Mouse (Mus musculus) midbrain, embryonic 13.5 days (tissue): Measurements from ENCODE around the gene Zfp626. TPM values are rescaled to one million over a fixed set of nuclear protein-coding genes. Genes with fewer than 3 reads are reported as not detected.
"Not testable (repeated sequence)": the region's sequence is repeated elsewhere in the genome, so short reads cannot be mapped to it uniquely, and the experiment has no call there.

Experiments used
- ATAC-seq: fragments of 200-750 bp; cut with Nextera tagmentation; 2 replicates; pipeline ENCODE4 v1.8.0; 2017; ENCODE audit warnings: mild to moderate bottlenecking, moderate TSS enrichment, moderate library complexity
- H3K27ac ChIP-seq: fragments of 300-500 bp; sonication (generic); 2 replicates; pipeline ENCODE4 v1.5.1; 2015; ENCODE audit warnings: inconsistent platforms, mild to moderate bottlenecking, moderate library complexity
- H3K27me3 ChIP-seq: fragments of 300-500 bp; sonication (generic); 2 replicates; pipeline ENCODE4 v1.6.1; 2015; ENCODE audit warnings: mild to moderate bottlenecking, inconsistent platforms
- H3K36me3 ChIP-seq: fragments of 300-500 bp; sonication (generic); 2 replicates; pipeline ENCODE4 v1.6.1; 2015; ENCODE audit warnings: mild to moderate bottlenecking, inconsistent platforms
- H3K4me1 ChIP-seq: fragments of 300-500 bp; sonication (generic); replicated peaks from 2 replicates; pipeline ENCODE4 v1.6.1; 2015; ENCODE audit warnings: inconsistent platforms
- H3K4me2 ChIP-seq: fragments of 300-500 bp; sonication (generic); replicated peaks from 2 replicates; pipeline ENCODE4 v1.6.1; 2015; ENCODE audit warnings: moderate library complexity, mild to moderate bottlenecking, inconsistent platforms
- H3K4me3 ChIP-seq: fragments of 300-500 bp; sonication (generic); replicated peaks from 2 replicates; pipeline ENCODE4 v1.5.1; 2015; ENCODE audit warnings: mild to moderate bottlenecking, inconsistent platforms
- H3K9ac ChIP-seq: fragments of 300-500 bp; sonication (generic); replicated peaks from 2 replicates; pipeline ENCODE4 v1.6.1; 2015; ENCODE audit warnings: mild to moderate bottlenecking, inconsistent platforms
- H3K9me3 ChIP-seq: fragments of 300-500 bp; sonication (generic); 2 replicates; pipeline ENCODE4 v1.6.1; 2016; ENCODE audit warnings: mild to moderate bottlenecking, inconsistent platforms
- WGBS: fragments of 180-500 bp; shearing (Covaris S2); methylation state at CpG from one replicate; pipeline ENCODE4 v1.1.7; 2015; 5-methylcytosine and 5-hydroxymethylcytosine counted together
- polyA plus RNA-seq: library from polyadenylated mRNA; unstranded; fragments of >200 nt; fragmentation: Nextera tagmentation; extraction: Ambion mirVana; gene quantifications from 2 replicates; pipeline ENCODE4 v1.2.1, GENCODE M21; 2015

The Zfp626 gene
- polyA plus RNA-seq, 1 experiment from 2014 or later: 2.6 TPM

DNA sequence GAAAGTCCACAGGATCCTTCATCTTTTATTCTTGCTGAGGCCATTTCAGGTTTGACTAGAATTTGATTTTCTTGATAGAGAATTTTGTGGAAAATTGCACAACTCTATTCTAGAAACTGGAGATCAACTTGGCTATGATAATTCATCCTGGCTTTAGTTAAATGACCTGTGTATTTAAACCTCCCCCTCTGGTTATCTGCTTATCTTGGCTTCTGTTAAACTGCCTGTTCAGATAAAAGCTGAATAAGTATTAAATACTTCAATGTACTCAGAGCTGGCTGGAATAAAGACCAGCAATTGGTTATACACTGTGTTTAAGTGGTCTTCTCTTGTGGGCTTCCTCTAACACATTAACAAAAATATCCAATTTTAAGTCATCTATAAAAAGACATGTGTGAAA lies 15.6 kb downstream of the Zfp626 start:
- H3K9me3 ChIP-seq: peaks cover 8% of the 10 kb centered on the region; the same call in 1 of the 2 replicates
- no peak overlapping the region for H3K4me3 ChIP-seq
- H3K27me3 ChIP-seq: no peaks in the 10 kb centered on the region
- peaks cover 54% of the 10 kb centered on the region for H3K36me3 ChIP-seq
- no peak overlapping the region for H3K9ac ChIP-seq
- no peaks in the 10 kb centered on the region for H3K4me1 ChIP-seq
- no peak overlapping the region for H3K4me2 ChIP-seq
- no peak for ATAC-seq
- H3K27ac ChIP-seq: no peak overlapping the region

- Histone ChIP-seq H3K27me3 (no peaks in the 10 kb centered on the region), H3K9me3 (no peaks in the 10 kb centered on the region), H3K4me1 (peaks cover 3% of the 10 kb centered on the region), H3K36me3 (no peaks in the 10 kb centered on the region), H3K4me2 (no peak overlapping the region), H3K4me3 (no peak overlapping the region), H3K9ac (no peak overlapping the region), H3K27ac (no peak overlapping the region)
- ATAC-seq: no peak
- WGBS: 85% methylated on average over 2 of the region's 2 CpGs
Measured at GRCm38 (mm10) chr7:27834131-27834530, 27.1 kb downstream of the Zfp626 start.

GRCm38 (mm10) chr7:27837896-27838295 lies 30.9 kb downstream of the Zfp626 start:
- WGBS: 24% methylated on average over 6 of the region's 6 CpGs
- no peaks in the 10 kb centered on the region for H3K27me3 ChIP-seq
- peak overlapping the region; percentile 53 for H3K4me3 ChIP-seq
- H3K36me3 ChIP-seq: no peaks in the 10 kb centered on the region
- peaks cover 21% of the 10 kb centered on the region for H3K4me1 ChIP-seq
- H3K4me2 ChIP-seq: peak overlapping the region; percentile 68
- peak overlapping the region; percentile 69 for H3K9ac ChIP-seq
- no peaks in the 10 kb centered on the region for H3K9me3 ChIP-seq
- ATAC-seq: peak; percentile 68
- H3K27ac ChIP-seq: peak overlapping the region; percentile 88

DNA sequence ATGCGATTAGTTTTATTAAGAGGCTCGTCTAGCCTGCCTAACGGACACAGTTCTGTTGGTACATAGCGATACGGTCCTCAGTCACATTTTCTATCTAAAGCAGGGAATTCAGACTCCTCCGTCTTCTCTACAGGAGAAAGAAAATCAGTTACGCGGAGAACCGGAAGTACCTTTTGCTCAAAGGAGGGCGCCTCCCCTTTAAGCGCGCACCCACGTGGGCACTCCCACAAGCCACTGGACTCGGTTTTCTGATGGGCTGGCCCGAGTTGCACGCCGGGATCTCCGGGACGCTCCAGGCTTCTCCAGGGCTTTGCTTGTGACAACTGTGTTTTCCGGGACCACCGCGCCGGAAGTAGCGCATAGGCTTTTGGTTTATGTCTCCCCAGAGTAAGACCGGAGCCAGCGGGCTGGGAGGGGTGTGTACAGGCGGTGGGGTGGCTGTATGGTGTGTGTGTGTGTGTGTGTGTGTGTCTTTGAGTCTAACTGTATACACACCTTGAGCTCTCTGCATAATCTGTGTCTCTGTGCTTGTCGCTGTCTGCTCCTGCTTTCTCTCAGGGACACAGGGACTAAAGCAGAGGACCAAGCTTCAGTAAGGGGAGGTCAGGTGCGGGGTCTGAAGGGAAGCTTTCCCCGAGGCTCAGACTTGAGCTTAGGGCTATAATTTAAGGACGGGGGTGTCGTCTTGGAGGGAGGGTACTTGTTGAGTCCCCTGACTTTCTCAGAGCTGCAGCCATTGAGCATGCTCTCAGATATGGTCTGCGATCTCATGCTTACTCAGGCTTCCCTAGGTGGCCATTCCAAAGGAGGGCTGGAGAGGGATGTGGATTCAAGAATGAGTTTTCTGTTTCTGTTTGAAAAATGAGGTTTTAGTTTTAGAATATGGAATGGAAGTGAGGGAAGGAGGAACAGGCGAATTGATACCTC lies 31.6 kb downstream of the Zfp626 start, which contains the start of gene Zfp59:
Gene Zfp59, plus strand, starts transcription at position 285 of the 927 bp plus-strand sequence.
- ATAC-seq: peak; percentile 98
- 4% methylated on average over 34 of the region's 34 CpGs for WGBS
- peak within 1 kb of the TSS; percentile 88 for H3K27ac ChIP-seq
- H3K4me2 ChIP-seq: peak within 1 kb of the TSS; percentile 68
- peak within 1 kb of the TSS; percentile 69 for H3K9ac ChIP-seq
- no peaks in the 10 kb centered on the region for H3K27me3 ChIP-seq
- H3K9me3 ChIP-seq: no peaks in the 10 kb centered on the region
- H3K36me3 ChIP-seq: no peaks in the 10 kb centered on the region
- H3K4me1 ChIP-seq: peaks cover 21% of the 10 kb centered on the region
- peak within 1 kb of the TSS; percentile 53 for H3K4me3 ChIP-seq

DNA sequence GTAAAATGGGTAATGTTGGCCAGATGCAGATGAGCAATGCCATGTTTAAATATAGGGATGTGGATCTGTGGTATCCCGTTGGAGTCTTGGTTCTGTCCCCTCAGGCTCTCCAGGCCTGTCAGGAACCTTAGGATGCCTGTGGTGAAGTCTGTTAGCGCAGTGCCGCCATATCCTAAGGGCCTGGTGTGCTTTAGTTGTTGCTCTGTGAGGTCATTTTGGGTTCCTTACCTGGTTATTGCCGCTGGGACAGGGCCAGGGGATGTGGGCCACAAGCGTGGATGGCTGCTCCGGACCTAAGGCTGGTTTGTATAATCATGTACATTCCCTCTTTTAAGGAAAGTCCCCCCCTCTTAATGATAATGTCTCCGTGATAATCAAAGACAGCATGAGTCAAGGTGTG lies 32.6 kb downstream of the Zfp626 start:
- no peaks in the 10 kb centered on the region for H3K9me3 ChIP-seq
- H3K27ac ChIP-seq: no peak overlapping the region
- no peaks in the 10 kb centered on the region for H3K27me3 ChIP-seq
- peak overlapping the region; percentile 68 for H3K4me2 ChIP-seq
- no peak for ATAC-seq
- H3K36me3 ChIP-seq: peaks cover 4% of the 10 kb centered on the region
- H3K4me3 ChIP-seq: peak overlapping the region; percentile 53
- peaks cover 21% of the 10 kb centered on the region for H3K4me1 ChIP-seq
- peak overlapping the region; percentile 69 for H3K9ac ChIP-seq
- WGBS: 98% methylated on average over 7 of the region's 7 CpGs

- peaks cover 21% of the 10 kb centered on the region for H3K4me1 ChIP-seq
- peaks cover 9% of the 10 kb centered on the region for H3K36me3 ChIP-seq
- no peak overlapping the region for H3K4me2 ChIP-seq
- no peak for ATAC-seq
- WGBS: 84% methylated on average over 6 of the region's 6 CpGs
- no peak overlapping the region for H3K4me3 ChIP-seq
- no peaks in the 10 kb centered on the region for H3K27me3 ChIP-seq
- H3K9me3 ChIP-seq: no peaks in the 10 kb centered on the region
- H3K27ac ChIP-seq: no peak overlapping the region
- H3K9ac ChIP-seq: no peak overlapping the region
Measured at GRCm38 (mm10) chr7:27840104-27840503, 33.1 kb downstream of the Zfp626 start.

- no peak for ATAC-seq
- H3K4me3 ChIP-seq: no peak within 1 kb of the TSS
- peaks cover 42% of the 10 kb centered on the region for H3K36me3 ChIP-seq
- no peaks in the 10 kb centered on the region for H3K9me3 ChIP-seq
- H3K9ac ChIP-seq: no peak within 1 kb of the TSS
- no peak within 1 kb of the TSS for H3K4me2 ChIP-seq
- H3K27me3 ChIP-seq: no peaks in the 10 kb centered on the region
- 92% methylated on average over 1 of the region's 1 CpGs for WGBS
- H3K27ac ChIP-seq: no peak within 1 kb of the TSS
- H3K4me1 ChIP-seq: peaks cover 17% of the 10 kb centered on the region
Measured at GRCm38 (mm10) chr7:27857227-27857626, 50.2 kb downstream of the Zfp626 start, which contains the start of gene Zfp607a. TSS of gene Zfp607a (plus strand) at chr7:27857527.

DNA sequence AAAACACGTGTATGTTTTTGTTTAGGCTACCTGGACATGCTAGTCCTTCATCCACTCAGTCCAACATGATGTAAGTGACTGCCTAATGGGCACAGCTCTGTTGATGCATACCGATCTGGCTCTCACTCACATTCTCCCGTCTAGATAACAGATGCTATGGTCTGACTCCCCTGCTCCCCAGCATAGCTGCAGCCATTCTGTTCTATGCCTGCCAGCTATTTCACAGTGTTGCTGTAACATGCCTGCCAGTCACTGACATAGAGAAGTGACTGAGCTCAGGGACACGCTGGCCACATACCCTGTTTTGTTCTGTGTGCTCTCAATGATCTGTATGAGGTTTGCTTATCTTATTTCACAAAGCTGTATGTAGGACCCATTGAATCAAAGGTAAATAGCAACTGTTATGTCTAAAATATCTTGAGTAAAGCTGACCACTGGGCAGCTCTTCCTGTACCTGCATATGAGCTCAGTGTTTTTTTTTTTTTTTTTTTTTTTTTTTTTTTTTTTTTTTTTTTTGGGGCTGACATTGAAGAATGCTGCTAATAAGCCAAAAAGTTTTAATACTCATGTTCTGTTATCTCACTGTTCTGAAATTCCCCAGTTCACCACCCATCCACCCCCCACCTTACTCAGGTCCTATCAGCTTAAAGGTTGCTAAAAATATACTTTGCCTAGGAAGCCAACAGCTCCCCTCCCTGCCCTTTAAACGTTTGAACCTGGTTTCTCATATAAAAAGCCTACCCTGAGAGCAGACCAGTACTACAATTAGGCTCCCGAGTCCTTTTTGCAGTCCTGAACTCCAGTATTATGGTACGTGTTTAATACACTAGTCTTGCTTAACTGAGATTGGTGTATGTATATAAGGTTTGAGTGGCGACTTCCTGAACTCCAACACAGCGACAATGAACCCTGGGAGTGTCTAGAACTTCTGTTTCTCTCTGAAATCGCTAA lies 52.6 kb downstream of the Zfp626 start:
- peak overlapping the region; percentile 54 for H3K4me3 ChIP-seq
- H3K36me3 ChIP-seq: peaks cover 25% of the 10 kb centered on the region
- 33% methylated on average over 10 of the region's 10 CpGs for WGBS
- peak overlapping the region; percentile 76 for H3K4me2 ChIP-seq
- H3K9me3 ChIP-seq: no peaks in the 10 kb centered on the region
- H3K27me3 ChIP-seq: no peaks in the 10 kb centered on the region
- ATAC-seq: no peak
- no peak overlapping the region for H3K27ac ChIP-seq
- peak overlapping the region; percentile 66; the same call in 1 of the 2 replicates for H3K9ac ChIP-seq
- peaks cover 17% of the 10 kb centered on the region for H3K4me1 ChIP-seq

DNA sequence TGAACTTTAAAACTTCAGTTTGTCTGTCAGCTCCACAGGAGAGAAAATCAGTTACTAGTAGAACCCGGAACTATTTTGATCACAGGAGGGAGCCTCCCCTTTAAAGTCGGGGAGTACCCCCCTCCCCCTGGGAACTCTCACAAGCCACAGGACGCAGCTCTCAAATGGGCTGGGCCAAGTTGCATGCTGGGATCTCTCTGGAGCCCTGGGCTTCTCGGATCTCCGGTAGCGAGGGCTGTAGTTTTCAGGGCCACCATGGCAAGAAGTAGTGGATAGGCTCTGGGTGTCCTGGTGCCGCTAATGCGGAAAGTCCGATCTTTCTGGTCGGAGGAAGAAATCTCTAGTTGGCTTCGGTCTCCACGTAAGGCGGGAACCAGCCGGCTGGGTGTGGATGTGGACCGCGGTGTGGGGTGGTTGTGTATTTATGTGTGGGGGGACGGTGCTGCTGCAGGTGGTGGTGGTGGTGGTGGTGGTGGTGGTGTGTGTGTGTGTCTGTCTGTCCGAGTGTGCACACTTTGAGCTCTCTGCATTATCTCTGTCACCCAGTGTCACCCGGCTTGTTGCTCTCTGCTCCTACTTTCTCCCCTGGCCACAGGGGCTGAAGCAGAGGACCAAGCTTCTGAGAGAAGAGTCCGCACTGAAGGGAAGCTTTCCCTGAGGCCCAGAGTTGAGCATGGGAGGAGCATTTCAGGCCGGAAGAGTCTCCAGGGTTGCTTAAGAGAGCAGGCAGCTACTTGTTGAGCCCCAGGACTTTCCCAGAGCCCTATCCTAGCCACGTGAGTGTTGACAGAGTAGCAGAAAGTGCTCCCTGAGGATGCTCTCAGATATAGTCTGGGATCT lies 53.6 kb downstream of the Zfp626 start:
- H3K27ac ChIP-seq: no peak overlapping the region
- peaks cover 16% of the 10 kb centered on the region; the same call in 1 of the 2 replicates for H3K36me3 ChIP-seq
- H3K9ac ChIP-seq: peak overlapping the region; percentile 66
- WGBS: under 1% methylated on average over 22 of the region's 22 CpGs
- ATAC-seq: peak; percentile 78
- peak overlapping the region; percentile 76 for H3K4me2 ChIP-seq
- H3K4me3 ChIP-seq: peak overlapping the region; percentile 54
- no peaks in the 10 kb centered on the region for H3K27me3 ChIP-seq
- peaks cover 17% of the 10 kb centered on the region for H3K4me1 ChIP-seq
- H3K9me3 ChIP-seq: no peaks in the 10 kb centered on the region

DNA sequence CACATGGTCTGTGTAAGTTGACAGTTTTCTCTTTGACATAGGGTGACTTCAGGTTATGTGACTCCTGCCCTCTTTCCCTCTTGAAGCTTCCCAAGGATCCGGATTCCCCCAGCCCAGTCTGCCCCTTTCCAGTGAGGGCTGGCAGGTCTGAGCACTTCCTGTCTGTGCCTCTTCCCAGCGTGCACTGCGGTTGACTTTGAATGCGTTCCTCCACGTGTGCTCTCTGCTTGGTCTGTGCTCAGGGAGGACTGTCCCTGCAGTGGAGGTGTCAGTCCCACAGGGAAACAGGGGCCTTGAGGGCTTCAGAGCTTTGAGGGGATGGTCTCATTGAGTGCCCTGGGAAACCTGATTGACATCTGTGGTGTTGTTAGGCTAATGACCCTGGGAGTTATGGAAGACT lies 55.6 kb downstream of the Zfp626 start:
- not testable (repeated sequence) for H3K4me2 ChIP-seq, H3K27ac ChIP-seq, H3K4me3 ChIP-seq, H3K9me3 ChIP-seq, H3K9ac ChIP-seq, ATAC-seq, H3K27me3 ChIP-seq
- Histone ChIP-seq H3K36me3 (peaks cover 14% of the 10 kb centered on the region), H3K4me1 (peaks cover 17% of the 10 kb centered on the region)
- WGBS: 84% methylated on average over 5 of the region's 5 CpGs
